Mouse (Mus musculus): ENCODE measurements around the gene Ppm1a. TPM values are rescaled to one million over a fixed set of nuclear protein-coding genes. Genes with fewer than 3 reads are reported as not detected.

Ppm1a gene
- polyA plus RNA-seq (2014; fragmentation: Nextera tagmentation; extraction: Ambion mirVana): 46.4 and 48.8 TPM in 2 replicates

GRCm38 (mm10) chr12:72757086-72757485 is at the start of gene Ppm1a:
Gene Ppm1a (plus strand): TSS chr12:72757455.
- H3K27ac ChIP-seq (ENCODE audit: low read depth, low read length): no peak within 1 kb of the TSS
- no peak for ATAC-seq (replicated peaks; ENCODE audit: low FRiP score)
- H3K9ac ChIP-seq (ENCODE audit: low read depth, low read length): no peak within 1 kb of the TSS
- DNase-seq (ENCODE audit: low spot score): no peak
- WGBS: 17% methylated on average over 4 of the region's 4 CpGs
- H3K4me2 ChIP-seq: no peak within 1 kb of the TSS
- H3K4me3 ChIP-seq (ENCODE audit: low read depth, low read length): no peak within 1 kb of the TSS
- H3K27me3 ChIP-seq (replicated peaks; ENCODE audit: control insufficient read depth, insufficient read depth, low read length): no peaks in the 10 kb centered on the region
- H3K9me3 ChIP-seq (ENCODE audit: control insufficient read depth, low read length): no peaks in the 10 kb centered on the region
- peaks cover 15% of the 10 kb centered on the region for H3K4me1 ChIP-seq (replicated peaks; ENCODE audit: control insufficient read depth, insufficient read depth, low read length)
- H3K36me3 ChIP-seq (ENCODE audit: control insufficient read depth, insufficient read depth, low read length): no peaks in the 10 kb centered on the region

GRCm38 (mm10) chr12:72709981-72710380 is 47.3 kb upstream of the Ppm1a start:
- DNase-seq (ENCODE audit: low spot score) (no peak), ATAC-seq (replicated peaks; ENCODE audit: low FRiP score) (no peak)
- WGBS: 83% methylated on average over 3 of the region's 3 CpGs
- H3K27me3 ChIP-seq (replicated peaks; ENCODE audit: control insufficient read depth, insufficient read depth, low read length): no peaks in the 10 kb centered on the region
- H3K9me3 ChIP-seq (ENCODE audit: control insufficient read depth, low read length): no peaks in the 10 kb centered on the region
- H3K36me3 ChIP-seq (ENCODE audit: control insufficient read depth, insufficient read depth, low read length): no peaks in the 10 kb centered on the region
- no peak overlapping the region for H3K4me3 ChIP-seq (ENCODE audit: low read depth, low read length)
- no peak overlapping the region for H3K9ac ChIP-seq (ENCODE audit: low read depth, low read length)
- no peaks in the 10 kb centered on the region for H3K4me1 ChIP-seq (replicated peaks; ENCODE audit: control insufficient read depth, insufficient read depth, low read length)
- no peak overlapping the region for H3K27ac ChIP-seq (ENCODE audit: low read depth, low read length)
- H3K4me2 ChIP-seq: no peak overlapping the region

- ATAC-seq (replicated peaks; ENCODE audit: low FRiP score): no peak
- H3K9ac ChIP-seq (ENCODE audit: low read depth, low read length): no peak overlapping the region
Observed at GRCm38 (mm10) chr12:72714896-72715295, 42.4 kb upstream of the Ppm1a start.

GRCm38 (mm10) chr12:72715846-72716245 is 41.4 kb upstream of the Ppm1a start:
- H3K4me3 ChIP-seq (ENCODE audit: low read depth, low read length): no peak overlapping the region
- 95% methylated on average over 9 of the region's 9 CpGs for WGBS
- no peak overlapping the region for H3K9ac ChIP-seq (ENCODE audit: low read depth, low read length)
- H3K9me3 ChIP-seq (ENCODE audit: control insufficient read depth, low read length): no peaks in the 10 kb centered on the region
- no peaks in the 10 kb centered on the region for H3K27me3 ChIP-seq (replicated peaks; ENCODE audit: control insufficient read depth, insufficient read depth, low read length)
- ATAC-seq (replicated peaks; ENCODE audit: low FRiP score): no peak
- H3K36me3 ChIP-seq (ENCODE audit: control insufficient read depth, insufficient read depth, low read length): no peaks in the 10 kb centered on the region
- no peak overlapping the region for H3K4me2 ChIP-seq
- no peak for DNase-seq (ENCODE audit: low spot score)
- H3K4me1 ChIP-seq (replicated peaks; ENCODE audit: control insufficient read depth, insufficient read depth, low read length): no peaks in the 10 kb centered on the region
- no peak overlapping the region for H3K27ac ChIP-seq (ENCODE audit: low read depth, low read length)

More at GRCm38 (mm10) chr12:72714896-72715295, 42.4 kb upstream of the Ppm1a start:
- no peaks in the 10 kb centered on the region for H3K9me3 ChIP-seq (ENCODE audit: control insufficient read depth, low read length)
- DNase-seq (ENCODE audit: low spot score): no peak
- H3K4me3 ChIP-seq (ENCODE audit: low read depth, low read length): no peak overlapping the region
- no peak overlapping the region for H3K4me2 ChIP-seq
- H3K27ac ChIP-seq (ENCODE audit: low read depth, low read length): no peak overlapping the region
- no peaks in the 10 kb centered on the region for H3K4me1 ChIP-seq (replicated peaks; ENCODE audit: control insufficient read depth, insufficient read depth, low read length)
- H3K36me3 ChIP-seq (ENCODE audit: control insufficient read depth, insufficient read depth, low read length): no peaks in the 10 kb centered on the region
- no peaks in the 10 kb centered on the region for H3K27me3 ChIP-seq (replicated peaks; ENCODE audit: control insufficient read depth, insufficient read depth, low read length)
- 80% methylated on average over 2 of the region's 2 CpGs for whole genome bisulfite sequencing

GRCm38 (mm10) chr12:72719046-72719445 is 38.2 kb upstream of the Ppm1a start:
- Histone ChIP-seq H3K27ac (ENCODE audit: low read depth, low read length) (no peak overlapping the region), H3K36me3 (ENCODE audit: control insufficient read depth, insufficient read depth, low read length) (no peaks in the 10 kb centered on the region), H3K4me3 (ENCODE audit: low read depth, low read length) (no peak overlapping the region), H3K4me2 (no peak overlapping the region), H3K4me1 (replicated peaks; ENCODE audit: control insufficient read depth, insufficient read depth, low read length) (no peaks in the 10 kb centered on the region), H3K9me3 (ENCODE audit: control insufficient read depth, low read length) (no peaks in the 10 kb centered on the region), H3K27me3 (replicated peaks; ENCODE audit: control insufficient read depth, insufficient read depth, low read length) (no peaks in the 10 kb centered on the region), H3K9ac (ENCODE audit: low read depth, low read length) (no peak overlapping the region)
- DNase-seq (ENCODE audit: low spot score): no peak
- no peak for ATAC-seq (replicated peaks; ENCODE audit: low FRiP score)
- 69% methylated on average over 2 of the region's 2 CpGs for WGBS

- no peaks in the 10 kb centered on the region for H3K36me3 ChIP-seq (ENCODE audit: control insufficient read depth, insufficient read depth, low read length)
- no peaks in the 10 kb centered on the region for H3K4me1 ChIP-seq (replicated peaks; ENCODE audit: control insufficient read depth, insufficient read depth, low read length)
- WGBS: 64% methylated on average over 11 of the region's 11 CpGs
- H3K27ac ChIP-seq (ENCODE audit: low read depth, low read length): no peak overlapping the region
- H3K4me2 ChIP-seq: no peak overlapping the region
- no peak overlapping the region for H3K4me3 ChIP-seq (ENCODE audit: low read depth, low read length)
- ATAC-seq (replicated peaks; ENCODE audit: low FRiP score) (no peak), DNase-seq (ENCODE audit: low spot score) (no peak)
- H3K27me3 ChIP-seq (replicated peaks; ENCODE audit: control insufficient read depth, insufficient read depth, low read length): no peaks in the 10 kb centered on the region
- no peaks in the 10 kb centered on the region for H3K9me3 ChIP-seq (ENCODE audit: control insufficient read depth, low read length)
- no peak overlapping the region for H3K9ac ChIP-seq (ENCODE audit: low read depth, low read length)
Observed at GRCm38 (mm10) chr12:72719452-72720087, 37.7 kb upstream of the Ppm1a start.

- Histone ChIP-seq H3K27me3 (replicated peaks; ENCODE audit: control insufficient read depth, insufficient read depth, low read length) (no peaks in the 10 kb centered on the region), H3K4me1 (replicated peaks; ENCODE audit: control insufficient read depth, insufficient read depth, low read length) (no peaks in the 10 kb centered on the region), H3K9ac (ENCODE audit: low read depth, low read length) (no peak overlapping the region), H3K27ac (ENCODE audit: low read depth, low read length) (no peak overlapping the region), H3K36me3 (ENCODE audit: control insufficient read depth, insufficient read depth, low read length) (no peaks in the 10 kb centered on the region), H3K4me2 (no peak overlapping the region), H3K4me3 (ENCODE audit: low read depth, low read length) (no peak overlapping the region), H3K9me3 (ENCODE audit: control insufficient read depth, low read length) (no peaks in the 10 kb centered on the region)
- 64% methylated on average over 5 of the region's 5 CpGs for WGBS
- ATAC-seq (replicated peaks; ENCODE audit: low FRiP score) (no peak), DNase-seq (ENCODE audit: low spot score) (no peak)
Observed at GRCm38 (mm10) chr12:72721710-72722109, 35.5 kb upstream of the Ppm1a start.

GRCm38 (mm10) chr12:72723965-72724364 is 33.3 kb upstream of the Ppm1a start:
- Histone ChIP-seq H3K27ac (ENCODE audit: low read depth, low read length) (no peak overlapping the region), H3K4me3 (ENCODE audit: low read depth, low read length) (no peak overlapping the region), H3K27me3 (replicated peaks; ENCODE audit: control insufficient read depth, insufficient read depth, low read length) (no peaks in the 10 kb centered on the region), H3K9ac (ENCODE audit: low read depth, low read length) (no peak overlapping the region), H3K4me1 (replicated peaks; ENCODE audit: control insufficient read depth, insufficient read depth, low read length) (no peaks in the 10 kb centered on the region), H3K36me3 (ENCODE audit: control insufficient read depth, insufficient read depth, low read length) (no peaks in the 10 kb centered on the region), H3K9me3 (ENCODE audit: control insufficient read depth, low read length) (no peaks in the 10 kb centered on the region), H3K4me2 (no peak overlapping the region)
- DNase-seq (ENCODE audit: low spot score) (no peak), ATAC-seq (replicated peaks; ENCODE audit: low FRiP score) (no peak)
- WGBS: 54% methylated on average over 3 of the region's 3 CpGs

- ATAC-seq (replicated peaks; ENCODE audit: low FRiP score) (no peak), DNase-seq (ENCODE audit: low spot score) (no peak)
- Histone ChIP-seq H3K27me3 (replicated peaks; ENCODE audit: control insufficient read depth, insufficient read depth, low read length) (no peaks in the 10 kb centered on the region), H3K9ac (ENCODE audit: low read depth, low read length) (no peak overlapping the region), H3K4me2 (no peak overlapping the region), H3K36me3 (ENCODE audit: control insufficient read depth, insufficient read depth, low read length) (no peaks in the 10 kb centered on the region), H3K9me3 (ENCODE audit: control insufficient read depth, low read length) (no peaks in the 10 kb centered on the region), H3K4me1 (replicated peaks; ENCODE audit: control insufficient read depth, insufficient read depth, low read length) (no peaks in the 10 kb centered on the region), H3K27ac (ENCODE audit: low read depth, low read length) (no peak overlapping the region), H3K4me3 (ENCODE audit: low read depth, low read length) (no peak overlapping the region)
- WGBS: 79% methylated on average over 8 of the region's 8 CpGs
Observed at GRCm38 (mm10) chr12:72727021-72727420, 30.2 kb upstream of the Ppm1a start.
